Mouse (Mus musculus): Measurements from ENCODE around the gene Nlrp4c. TPM values are rescaled to one million over a fixed set of nuclear protein-coding genes. Genes with fewer than 3 reads are reported as not detected.
"Not testable (repeated sequence)": the region's sequence is repeated elsewhere in the genome, so short reads cannot be mapped to it uniquely, and the experiment has no call there.

Gene Nlrp4c
- not detected in 2 replicates for polyA plus RNA-seq (2014; fragmentation: Nextera tagmentation; extraction: Ambion mirVana)

DNA sequence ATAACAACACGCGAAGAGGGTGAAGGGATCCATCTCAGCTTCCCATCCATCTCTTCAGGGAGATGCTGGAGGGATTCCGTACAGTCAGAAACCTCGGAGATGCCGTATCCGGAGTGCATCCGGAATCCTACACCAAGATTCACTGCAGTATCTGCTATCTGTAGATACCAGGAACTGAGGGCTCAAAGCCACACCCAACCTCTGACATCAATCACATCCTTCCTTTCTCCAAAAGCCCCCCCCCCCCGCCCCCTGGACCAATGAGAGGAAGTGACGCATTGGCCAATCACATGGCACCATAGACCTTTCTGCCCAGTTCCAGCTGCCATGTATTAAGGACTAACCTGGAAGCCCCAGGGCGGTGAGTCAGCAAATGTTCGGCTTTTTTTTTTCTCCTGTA lies at the start of gene Nlrp4c:
Gene Nlrp4c, plus strand, starts transcription at position 301 of the 400 bp plus-strand sequence.
- WGBS, result 88% methylated on average over 11 of the region's 11 CpGs
- ATAC-seq (ENCODE audit: low FRiP score, low TSS enrichment), result no peak
- H3K27ac ChIP-seq (replicated peaks; ENCODE audit: low read depth, low read length), result no peak within 1 kb of the TSS
- no peaks in the 10 kb centered on the region for H3K36me3 ChIP-seq (ENCODE audit: control insufficient read depth, insufficient read depth, low read length)
- no peaks in the 10 kb centered on the region for H3K4me1 ChIP-seq (ENCODE audit: control insufficient read depth, insufficient read depth, low read length)
- no peak within 1 kb of the TSS for H3K4me3 ChIP-seq (replicated peaks; ENCODE audit: low read depth, low read length)
- H3K27me3 ChIP-seq (ENCODE audit: control insufficient read depth, insufficient read depth, low read length), result no peaks in the 10 kb centered on the region
- H3K9me3 ChIP-seq (ENCODE audit: control insufficient read depth, low read length), result peaks cover 19% of the 10 kb centered on the region; the same call in 1 of the 2 replicates
- no peak within 1 kb of the TSS for H3K4me2 ChIP-seq (ENCODE audit: low read length)
- H3K9ac ChIP-seq (replicated peaks; ENCODE audit: low read length), result no peak within 1 kb of the TSS
- DNase-seq, result no peak

DNA sequence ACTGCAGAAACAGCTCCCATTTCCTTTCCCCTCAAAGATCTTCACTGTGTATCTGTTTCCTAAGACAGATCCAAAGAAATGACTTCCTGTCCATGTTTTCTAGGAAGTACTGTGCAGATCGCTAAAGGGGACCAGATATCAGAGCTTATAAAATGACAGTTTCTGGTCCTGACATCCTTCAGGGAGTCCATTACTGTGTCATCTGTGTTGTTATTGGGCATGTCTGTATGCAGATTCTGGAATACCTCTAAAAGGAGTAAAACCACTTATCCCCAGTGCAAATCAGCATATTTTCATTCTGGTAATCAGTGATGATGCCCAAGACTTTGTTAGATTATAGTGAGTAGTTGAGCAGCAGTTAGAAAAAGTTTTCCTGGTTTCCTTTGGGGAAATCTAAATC lies 34.1 kb upstream of the Nlrp4c start, which contains the start of gene Vmn1r65:
Gene Vmn1r65, minus strand, starts transcription at position 101 of the 400 bp plus-strand sequence.
- H3K4me3 ChIP-seq (replicated peaks; ENCODE audit: low read depth, low read length), result no peak within 1 kb of the TSS
- H3K9ac ChIP-seq (replicated peaks; ENCODE audit: low read length), result no peak within 1 kb of the TSS
- no peaks in the 10 kb centered on the region for H3K36me3 ChIP-seq (ENCODE audit: control insufficient read depth, insufficient read depth, low read length)
- no peak within 1 kb of the TSS for H3K27ac ChIP-seq (replicated peaks; ENCODE audit: low read depth, low read length)
- ATAC-seq (ENCODE audit: low FRiP score, low TSS enrichment), result no peak
- no peak for DNase-seq
- H3K4me2 ChIP-seq (ENCODE audit: low read length), result no peak within 1 kb of the TSS
- H3K9me3 ChIP-seq (ENCODE audit: control insufficient read depth, low read length), result peaks cover 22% of the 10 kb centered on the region
- 96% methylated on average over 1 of the region's 1 CpGs for WGBS
- no peaks in the 10 kb centered on the region for H3K27me3 ChIP-seq (ENCODE audit: control insufficient read depth, insufficient read depth, low read length)
- H3K4me1 ChIP-seq (ENCODE audit: control insufficient read depth, insufficient read depth, low read length), result no peaks in the 10 kb centered on the region

DNA sequence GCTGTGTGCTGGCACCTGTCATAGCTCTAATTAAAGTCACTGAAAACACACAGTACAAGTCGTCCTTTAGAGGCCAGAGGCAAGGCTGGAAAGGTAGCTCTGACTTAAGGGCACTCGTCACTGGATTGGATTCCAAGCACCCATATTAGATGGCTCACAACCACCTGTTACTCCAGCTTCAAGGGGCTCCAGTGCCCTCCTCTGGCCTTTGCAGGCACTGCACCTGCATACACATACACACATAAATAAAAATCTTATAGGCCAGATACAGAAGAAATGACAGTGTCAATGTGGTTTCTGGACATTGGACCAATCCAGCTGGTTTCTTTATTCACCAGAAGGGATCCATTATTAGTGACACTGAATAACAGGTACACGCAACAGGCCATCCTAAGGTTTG lies 74.5 kb downstream of the Nlrp4c start:
- H3K4me2 ChIP-seq (ENCODE audit: low read length), result no peak overlapping the region
- no peak overlapping the region for H3K9ac ChIP-seq (replicated peaks; ENCODE audit: low read length)
- no peaks in the 10 kb centered on the region for H3K4me1 ChIP-seq (ENCODE audit: control insufficient read depth, insufficient read depth, low read length)
- 76% methylated on average over 3 of the region's 3 CpGs for WGBS
- no peak overlapping the region for H3K4me3 ChIP-seq (replicated peaks; ENCODE audit: low read depth, low read length)
- no peaks in the 10 kb centered on the region for H3K36me3 ChIP-seq (ENCODE audit: control insufficient read depth, insufficient read depth, low read length)
- DNase-seq (no peak), ATAC-seq (ENCODE audit: low FRiP score, low TSS enrichment) (no peak)
- H3K27me3 ChIP-seq (ENCODE audit: control insufficient read depth, insufficient read depth, low read length), result no peaks in the 10 kb centered on the region
- H3K9me3 ChIP-seq (ENCODE audit: control insufficient read depth, low read length), result no peaks in the 10 kb centered on the region
- H3K27ac ChIP-seq (replicated peaks; ENCODE audit: low read depth, low read length), result no peak overlapping the region

DNA sequence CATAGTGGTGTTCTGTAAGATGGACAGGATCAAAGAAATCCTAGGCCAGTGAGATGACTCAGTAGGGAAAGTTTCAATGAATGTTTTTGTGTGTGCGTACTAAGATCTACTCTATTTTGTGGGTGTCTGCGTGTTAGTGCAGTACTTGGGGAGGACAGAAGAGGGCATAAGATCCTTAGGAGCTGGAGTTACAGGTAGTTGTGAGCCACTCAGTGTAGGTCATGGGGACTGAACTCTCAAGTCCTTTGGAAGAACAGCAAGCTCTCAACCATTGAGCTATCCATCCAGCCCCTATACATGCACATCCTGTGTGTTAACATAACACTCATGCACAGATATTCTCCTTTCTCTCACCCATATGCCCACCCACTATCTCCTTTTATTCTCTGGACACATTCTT lies 75.1 kb downstream of the Nlrp4c start:
- H3K27ac ChIP-seq (replicated peaks; ENCODE audit: low read depth, low read length); H3K4me3 ChIP-seq (replicated peaks; ENCODE audit: low read depth, low read length); H3K4me1 ChIP-seq (ENCODE audit: control insufficient read depth, insufficient read depth, low read length); H3K9me3 ChIP-seq (ENCODE audit: control insufficient read depth, low read length); H3K27me3 ChIP-seq (ENCODE audit: control insufficient read depth, insufficient read depth, low read length); ATAC-seq (ENCODE audit: low FRiP score, low TSS enrichment); DNase-seq; H3K36me3 ChIP-seq (ENCODE audit: control insufficient read depth, insufficient read depth, low read length); H3K4me2 ChIP-seq (ENCODE audit: low read length); H3K9ac ChIP-seq (replicated peaks; ENCODE audit: low read length): not testable (repeated sequence)
- whole genome bisulfite sequencing, result 80% methylated on average over 2 of the region's 2 CpGs

DNA sequence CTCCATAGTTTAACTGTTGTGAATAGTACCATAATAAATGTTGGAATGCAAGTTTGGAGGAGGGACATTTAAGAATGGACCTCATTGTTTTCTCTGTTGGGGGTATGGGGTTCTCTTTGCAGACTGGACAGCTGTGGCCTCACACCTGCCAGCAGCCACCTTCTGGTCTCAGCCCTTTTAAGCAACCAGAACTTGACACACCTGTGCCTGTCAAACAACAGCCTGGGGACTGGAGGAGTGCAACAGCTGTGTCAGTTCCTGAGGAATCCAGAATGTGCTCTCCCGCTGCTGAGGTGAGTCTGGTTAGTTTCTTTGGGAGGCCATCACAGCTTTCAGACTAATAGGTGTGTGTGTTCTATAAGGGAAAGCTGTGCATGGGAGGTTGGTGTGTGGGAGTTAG lies 76.2 kb downstream of the Nlrp4c start:
- H3K4me2 ChIP-seq (ENCODE audit: low read length); H3K9ac ChIP-seq (replicated peaks; ENCODE audit: low read length); H3K4me1 ChIP-seq (ENCODE audit: control insufficient read depth, insufficient read depth, low read length); DNase-seq; H3K27ac ChIP-seq (replicated peaks; ENCODE audit: low read depth, low read length); H3K9me3 ChIP-seq (ENCODE audit: control insufficient read depth, low read length); H3K4me3 ChIP-seq (replicated peaks; ENCODE audit: low read depth, low read length); H3K36me3 ChIP-seq (ENCODE audit: control insufficient read depth, insufficient read depth, low read length); ATAC-seq (ENCODE audit: low FRiP score, low TSS enrichment); H3K27me3 ChIP-seq (ENCODE audit: control insufficient read depth, insufficient read depth, low read length): not testable (repeated sequence)
- WGBS, result 71% methylated on average over 1 of the region's 1 CpGs

DNA sequence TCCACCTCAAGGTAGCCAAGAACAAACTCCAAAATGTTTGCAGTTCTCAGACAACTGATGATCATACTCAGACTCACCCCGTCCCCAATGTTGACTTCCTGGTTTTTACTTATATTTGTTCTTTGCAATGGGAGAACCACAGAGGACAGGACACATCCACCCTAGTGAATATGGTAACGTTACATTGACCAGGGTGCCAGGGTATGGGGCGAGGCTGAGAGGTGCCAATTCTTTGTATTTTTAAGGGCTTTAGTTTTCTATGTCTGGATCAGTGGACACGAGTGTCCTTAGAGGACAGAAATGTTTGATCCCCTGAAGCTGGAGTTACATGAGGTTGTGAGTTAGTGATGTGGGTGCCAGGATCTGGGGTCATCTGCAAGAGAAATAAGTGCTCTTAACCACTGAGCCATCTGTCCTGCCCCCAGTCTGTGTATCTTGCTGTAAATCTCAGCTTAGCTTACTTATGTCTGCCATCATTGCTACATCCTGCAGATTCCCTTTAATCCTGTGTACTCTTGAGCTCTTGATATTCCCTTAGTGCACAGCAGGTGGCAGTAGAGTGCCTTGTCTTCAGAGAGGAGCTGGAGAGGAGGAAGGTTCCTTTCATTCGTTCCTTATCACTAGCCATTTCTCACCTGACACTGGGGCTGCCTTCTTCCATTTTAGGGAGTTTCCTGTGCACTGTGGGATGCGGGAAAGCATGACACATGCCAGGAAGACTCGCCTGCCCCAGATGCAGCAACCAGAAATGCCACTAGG lies 81.9 kb downstream of the Nlrp4c start:
- Histone ChIP-seq H3K9ac (replicated peaks; ENCODE audit: low read length) (peak overlapping the region; percentile 2; the same call in 1 of the 2 replicates), H3K36me3 (ENCODE audit: control insufficient read depth, insufficient read depth, low read length) (peaks cover 6% of the 10 kb centered on the region), H3K4me3 (replicated peaks; ENCODE audit: low read depth, low read length) (no peak overlapping the region), H3K27me3 (ENCODE audit: control insufficient read depth, insufficient read depth, low read length) (no peaks in the 10 kb centered on the region), H3K4me2 (ENCODE audit: low read length) (no peak overlapping the region), H3K4me1 (ENCODE audit: control insufficient read depth, insufficient read depth, low read length) (no peaks in the 10 kb centered on the region), H3K9me3 (ENCODE audit: control insufficient read depth, low read length) (0 out of 2 replicates have a peak, but pooled peaks cover 1% of the 10 kb centered on the region), H3K27ac (replicated peaks; ENCODE audit: low read depth, low read length) (peak overlapping the region; percentile 65)
- peak; percentile 53 for ATAC-seq (ENCODE audit: low FRiP score, low TSS enrichment)
- 37% methylated on average over 7 of the region's 7 CpGs for WGBS
- DNase-seq, result peak; percentile 91

DNA sequence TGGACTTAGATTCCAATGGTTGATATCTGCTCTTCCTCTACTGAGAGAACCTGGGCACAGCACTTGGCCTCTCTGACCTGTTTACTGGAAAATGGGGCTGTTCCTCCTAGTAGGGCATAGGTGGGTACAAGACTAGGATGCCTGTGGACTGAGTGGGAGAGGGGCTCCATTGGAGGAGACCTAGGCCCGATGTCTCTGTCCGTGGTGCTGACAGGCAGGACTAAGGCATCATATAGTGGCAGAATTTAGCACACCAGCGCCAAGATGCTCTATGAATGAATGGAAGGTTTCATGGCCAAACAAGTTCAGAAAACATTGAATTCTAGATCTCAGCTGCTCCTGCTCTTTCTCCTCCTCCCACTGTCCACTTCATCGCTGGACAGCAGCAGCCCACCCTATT lies 85.4 kb downstream of the Nlrp4c start:
- H3K4me2 ChIP-seq (ENCODE audit: low read length), result no peak overlapping the region
- no peak overlapping the region for H3K9ac ChIP-seq (replicated peaks; ENCODE audit: low read length)
- H3K36me3 ChIP-seq (ENCODE audit: control insufficient read depth, insufficient read depth, low read length), result peaks cover 28% of the 10 kb centered on the region
- no peak overlapping the region for H3K4me3 ChIP-seq (replicated peaks; ENCODE audit: low read depth, low read length)
- no peaks in the 10 kb centered on the region for H3K27me3 ChIP-seq (ENCODE audit: control insufficient read depth, insufficient read depth, low read length)
- no peak overlapping the region for H3K27ac ChIP-seq (replicated peaks; ENCODE audit: low read depth, low read length)
- DNase-seq, result no peak
- ATAC-seq (ENCODE audit: low FRiP score, low TSS enrichment), result no peak
- WGBS, result 52% methylated on average over 4 of the region's 4 CpGs
- no peaks in the 10 kb centered on the region for H3K4me1 ChIP-seq (ENCODE audit: control insufficient read depth, insufficient read depth, low read length)
- H3K9me3 ChIP-seq (ENCODE audit: control insufficient read depth, low read length), result 0 out of 2 replicates have a peak, but pooled peaks cover 10% of the 10 kb centered on the region

DNA sequence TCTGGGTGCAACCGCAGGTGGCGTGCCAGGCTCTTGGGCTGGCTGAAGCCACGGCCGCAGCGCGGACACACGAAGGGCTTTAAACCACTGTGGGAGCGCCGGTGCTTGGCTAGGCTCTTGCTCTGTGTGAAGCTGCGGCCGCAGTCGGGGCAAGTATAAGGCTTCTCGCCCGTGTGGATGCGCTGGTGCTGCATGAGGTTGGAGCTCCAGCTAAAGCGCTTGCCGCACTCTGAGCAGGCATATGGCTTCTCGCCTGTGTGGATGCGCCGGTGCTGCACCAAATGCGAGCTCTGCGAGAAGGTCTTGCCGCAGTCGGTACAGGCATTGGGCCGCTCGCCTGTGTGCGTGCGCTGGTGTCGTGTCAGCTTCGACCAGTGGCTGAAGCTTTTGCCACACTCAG lies 87.7 kb downstream of the Nlrp4c start:
- H3K27me3 ChIP-seq (ENCODE audit: control insufficient read depth, insufficient read depth, low read length), result no peaks in the 10 kb centered on the region
- no peak overlapping the region for H3K27ac ChIP-seq (replicated peaks; ENCODE audit: low read depth, low read length)
- no peak overlapping the region for H3K4me3 ChIP-seq (replicated peaks; ENCODE audit: low read depth, low read length)
- DNase-seq (no peak), ATAC-seq (ENCODE audit: low FRiP score, low TSS enrichment) (no peak)
- 81% methylated on average over 30 of the region's 30 CpGs for WGBS
- 0 out of 2 replicates have a peak, but pooled peaks cover 10% of the 10 kb centered on the region for H3K9me3 ChIP-seq (ENCODE audit: control insufficient read depth, low read length)
- no peak overlapping the region for H3K9ac ChIP-seq (replicated peaks; ENCODE audit: low read length)
- peaks cover 35% of the 10 kb centered on the region for H3K36me3 ChIP-seq (ENCODE audit: control insufficient read depth, insufficient read depth, low read length)
- no peak overlapping the region for H3K4me2 ChIP-seq (ENCODE audit: low read length)
- no peaks in the 10 kb centered on the region for H3K4me1 ChIP-seq (ENCODE audit: control insufficient read depth, insufficient read depth, low read length)

DNA sequence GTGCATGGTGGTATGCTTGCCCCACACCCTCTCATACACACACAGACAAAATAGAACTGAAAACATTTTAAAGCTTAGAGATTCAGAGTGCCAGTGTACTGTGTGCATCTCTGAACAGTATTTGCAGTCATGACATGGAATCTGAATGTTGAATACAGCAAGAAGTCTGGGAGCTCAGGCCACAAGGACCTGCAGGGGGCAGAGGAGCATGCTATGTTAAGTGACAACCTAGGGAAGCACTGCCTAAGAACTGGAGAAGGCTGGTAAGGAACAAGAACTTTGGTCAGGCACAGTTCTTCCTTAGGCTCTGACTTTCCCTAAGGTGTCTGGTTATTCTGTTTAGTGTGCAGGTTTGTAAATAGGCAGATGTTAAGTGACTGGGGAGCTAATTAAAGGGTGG lies 91.5 kb downstream of the Nlrp4c start:
- ATAC-seq (ENCODE audit: low FRiP score, low TSS enrichment) (no peak), DNase-seq (no peak)
- Histone ChIP-seq H3K27me3 (ENCODE audit: control insufficient read depth, insufficient read depth, low read length) (no peaks in the 10 kb centered on the region), H3K9ac (replicated peaks; ENCODE audit: low read length) (no peak overlapping the region), H3K36me3 (ENCODE audit: control insufficient read depth, insufficient read depth, low read length) (peaks cover 42% of the 10 kb centered on the region), H3K4me2 (ENCODE audit: low read length) (no peak overlapping the region), H3K4me3 (replicated peaks; ENCODE audit: low read depth, low read length) (no peak overlapping the region), H3K9me3 (ENCODE audit: control insufficient read depth, low read length) (0 out of 2 replicates have a peak, but pooled peaks cover 10% of the 10 kb centered on the region), H3K27ac (replicated peaks; ENCODE audit: low read depth, low read length) (no peak overlapping the region), H3K4me1 (ENCODE audit: control insufficient read depth, insufficient read depth, low read length) (no peaks in the 10 kb centered on the region)
